8 mouse cellular contexts compared by ENCODE assay signal in genomic region chr8:18388353-18388752, GRCm38 (mm10).
DNase-seq lines count a peak whose midpoint lies in the region; ATAC-seq and TF ChIP-seq lines count a peak whose summit lies in the region.

No protein-coding gene starts in this region.

- H3K9me3 ChIP-seq in embryonic facial prominence, embryonic 14.5 days (ENCODE audit: control insufficient read depth, low read length) = no peaks in the 10 kb centered on the region
- H3K9me3 ChIP-seq in kidney, postnatal 0 days (replicated peaks; ENCODE audit: low read length) = no peaks in the 10 kb centered on the region

- H3K27me3 ChIP-seq in embryonic facial prominence, embryonic 14.5 days (replicated peaks; ENCODE audit: control insufficient read depth, insufficient read depth, low read length) = no peaks in the 10 kb centered on the region
- no peaks in the 10 kb centered on the region for H3K27me3 ChIP-seq in kidney, postnatal 0 days (ENCODE audit: insufficient read depth, low read length)

- TF ChIP-seq CTCF in kidney, postnatal 0 days (IDR thresholded peaks at IDR 0.05; ENCODE audit: low read depth) = peak; percentile 69

- H3K4me1 ChIP-seq in embryonic facial prominence, embryonic 14.5 days (ENCODE audit: control insufficient read depth, insufficient read depth, low read length) = no peaks in the 10 kb centered on the region
- H3K4me1 ChIP-seq in kidney, postnatal 0 days (replicated peaks; ENCODE audit: insufficient read depth, low read length) = no peaks in the 10 kb centered on the region

- DNase-seq in thymus, postnatal 14 days = peak; percentile 8
- DNase-seq in thymus, postnatal 36 days = no peak
- peak; percentile 63 for DNase-seq in brain, adult 2 months (ENCODE audit: low read depth, low spot score)
- DNase-seq in embryonic facial prominence, embryonic 14.5 days (ENCODE audit: low spot score) = peak; percentile 26
- DNase-seq in kidney, postnatal 0 days (ENCODE audit: low spot score) = peak; percentile 43
- DNase-seq in lung, postnatal 10 days = peak; percentile 5
- DNase-seq in right cerebral cortex, postnatal 14 days = peak; percentile 66
- no peak for DNase-seq in spleen, postnatal 14 days (ENCODE audit: low spot score in 2 of 2)

- H3K4me3 ChIP-seq in embryonic facial prominence, embryonic 14.5 days (ENCODE audit: low read depth, low read length) = no peak overlapping the region
- H3K4me3 ChIP-seq in kidney, postnatal 0 days (replicated peaks; ENCODE audit: low read depth, low read length) = no peak overlapping the region

- no peaks in the 10 kb centered on the region for H3K36me3 ChIP-seq in embryonic facial prominence, embryonic 14.5 days (ENCODE audit: control insufficient read depth, insufficient read depth, low read length)
- H3K36me3 ChIP-seq in kidney, postnatal 0 days (ENCODE audit: insufficient read depth, low read length) = no peaks in the 10 kb centered on the region

- no peak overlapping the region for H3K4me2 ChIP-seq in embryonic facial prominence, embryonic 14.5 days (ENCODE audit: low read depth, low read length)
- H3K4me2 ChIP-seq in kidney, postnatal 0 days (ENCODE audit: low read length) = no peak overlapping the region

- H3K27ac ChIP-seq in embryonic facial prominence, embryonic 14.5 days (replicated peaks; ENCODE audit: low read depth, low read length) = no peak overlapping the region
- H3K27ac ChIP-seq in kidney, postnatal 0 days = no peak overlapping the region

- no peak for ATAC-seq in embryonic facial prominence, embryonic 14.5 days (ENCODE audit: low read depth)
- no peak for ATAC-seq in kidney, postnatal 0 days (replicated peaks; ENCODE audit: low FRiP score, low read depth)

- 3% methylated on average over 5 of the region's 5 CpGs for WGBS in embryonic facial prominence, embryonic 14.5 days
- 0% methylated on average over 5 of the region's 5 CpGs for WGBS in kidney, postnatal 0 days

- no peak overlapping the region for H3K9ac ChIP-seq in embryonic facial prominence, embryonic 14.5 days (ENCODE audit: low read depth, low read length)
- no peak overlapping the region for H3K9ac ChIP-seq in kidney, postnatal 0 days (ENCODE audit: low read depth, low read length)

Comparison
In these comparisons a context has a peak if more than half of its experiments do, and no peak if none do; other contexts are left out.
1. DNase-seq: peak in thymus, postnatal 14 days (single experiment), brain, adult 2 months (single experiment), embryonic facial prominence, embryonic 14.5 days (single experiment), kidney, postnatal 0 days (single experiment), lung, postnatal 10 days (single experiment) and right cerebral cortex, postnatal 14 days (single experiment); none in thymus, postnatal 36 days (0 of 2) and spleen, postnatal 14 days (0 of 2).